Comparison of ENCODE assay signal across 9 mouse cellular contexts in genomic region chr11:4989187-4989586, GRCm38 (mm10). TPM values are rescaled to one million over a fixed set of nuclear protein-coding genes. Genes with fewer than 3 reads are reported as not detected.
A peak's percentile ranks its signal among the peaks of the same experiment; 100 is the strongest.
DNase-seq lines count a peak whose midpoint lies in the region; ATAC-seq and TF ChIP-seq lines count a peak whose summit lies in the region.
"Had no signal": no experiment of that assay in that cellular context is flagged by ENCODE, and none has a peak within 500 bp of the region (broad histone marks: within the 10 kb centered on the region; RNA-seq: fewer than 3 reads in every experiment).

No protein-coding gene starts in this region.

- H3K27ac ChIP-seq in gastrocnemius, adult 2 months: peak overlapping the region; percentile 90
- H3K27ac ChIP-seq in hindbrain, embryonic 14.5 days: no peak overlapping the region
- no peak overlapping the region for H3K27ac ChIP-seq in cerebellum, adult 2 months (ENCODE audit: insufficient read depth, low read length)
- H3K27ac ChIP-seq: embryonic facial prominence, embryonic 13.5 days had no signal

- TF ChIP-seq CTCF in gastrocnemius, adult 2 months (IDR thresholded peaks at IDR 0.05): no peak
- no peak for TF ChIP-seq CTCF in cerebellum, adult 2 months (IDR thresholded peaks at IDR 0.05; ENCODE audit: borderline replicate concordance, insufficient read depth, low read depth, low read length)

- no peaks in the 10 kb centered on the region for H3K27me3 ChIP-seq in hindbrain, embryonic 14.5 days (ENCODE audit: control insufficient read depth, insufficient read depth, low read length)
- no peaks in the 10 kb centered on the region for H3K27me3 ChIP-seq in cerebellum, adult 2 months (ENCODE audit: control insufficient read depth, insufficient read depth, low read length)
- H3K27me3 ChIP-seq: embryonic facial prominence, embryonic 13.5 days had no signal

- DNase-seq in gastrocnemius, adult 2 months: no peak
- no peak for DNase-seq in gastrocnemius, adult 18-20 months (ENCODE audit: low spot score)
- DNase-seq in lung, postnatal 36 days: peak; percentile 39
- DNase-seq in lung, postnatal 14 days: no peak
- no peak for DNase-seq in hindbrain, embryonic 14.5 days (ENCODE audit: low spot score)
- no peak for DNase-seq in cerebellum, adult 2 months
- no peak for DNase-seq in layer of hippocampus, adult 18-20 months (ENCODE audit: low spot score in 2 of 2)

- 90% methylated on average over 3 of the region's 3 CpGs for WGBS in hindbrain, embryonic 14.5 days
- WGBS in cerebellum, adult 2 months: 69% methylated on average over 3 of the region's 3 CpGs

- H3K9ac ChIP-seq in hindbrain, embryonic 14.5 days: no peak overlapping the region

- no peaks in the 10 kb centered on the region for H3K9me3 ChIP-seq in hindbrain, embryonic 14.5 days (ENCODE audit: control insufficient read depth, low read length)
- H3K9me3 ChIP-seq: embryonic facial prominence, embryonic 13.5 days had no signal

- peaks cover 10% of the 10 kb centered on the region for H3K4me1 ChIP-seq in hindbrain, embryonic 14.5 days (replicated peaks; ENCODE audit: control insufficient read depth, insufficient read depth, low read length)
- H3K4me1 ChIP-seq in cerebellum, adult 2 months (ENCODE audit: control insufficient read depth, insufficient read depth, low read length): peaks cover 21% of the 10 kb centered on the region

- ATAC-seq in megakaryocyte progenitor cell, adult 5-6 weeks (replicated peaks; ENCODE audit: poor library complexity): peak; percentile 45; the same call in 1 of the 2 replicates
- no peak for ATAC-seq in hindbrain, embryonic 14.5 days (ENCODE audit: low FRiP score)

- no peak overlapping the region for H3K4me2 ChIP-seq in hindbrain, embryonic 14.5 days (replicated peaks)
- H3K4me2 ChIP-seq: embryonic facial prominence, embryonic 13.5 days had no signal

- H3K4me3 ChIP-seq in gastrocnemius, adult 2 months: peak overlapping the region; percentile 74
- no peak overlapping the region for H3K4me3 ChIP-seq in hindbrain, embryonic 14.5 days (replicated peaks; ENCODE audit: low read length)
- H3K4me3 ChIP-seq in cerebellum, adult 2 months (replicated peaks; ENCODE audit: insufficient read depth, low read depth, low read length): no peak overlapping the region
- H3K4me3 ChIP-seq: embryonic facial prominence, embryonic 13.5 days had no signal

- H3K36me3 ChIP-seq in hindbrain, embryonic 14.5 days (replicated peaks; ENCODE audit: control insufficient read depth, insufficient read depth): 0 out of 2 replicates have a peak, but pooled peaks cover 12% of the 10 kb centered on the region

- intact Hi-C loops in gastrocnemius, adult 2 months (cut with DNase I): no loop called here

- no peak for TF ChIP-seq POLR2A in cerebellum, adult 2 months (IDR thresholded peaks at IDR 0.05; ENCODE audit: borderline replicate concordance, insufficient read depth, low read length)

RNA-seq across cellular contexts. Expression of gene Ap1b1, which starts 2.6 kb away (rescaled TPM):
- total RNA-seq in gastrocnemius, adult 2 months (2021): 10 to 100 TPM; 35.8 to 40.5 TPM
- total RNA-seq in gastrocnemius, adult 18-20 months (2021): 10 to 100 TPM; 41.3 to 48.7 TPM
- 29.3 and 36.5 TPM in 2 replicates for total RNA-seq in megakaryocyte progenitor cell, adult 5-6 weeks (2015)
- 39.2 and 41.6 TPM in 2 replicates for total RNA-seq in megakaryocyte progenitor cell, adult 5-6 weeks (2017)
- polyA plus RNA-seq in hindbrain, embryonic 14.5 days (2014; fragmentation: Nextera tagmentation; extraction: Ambion mirVana): 91.7 and 99.9 TPM in 2 replicates
- polyA plus RNA-seq in cerebellum, adult 2 months (2012; rRNA removed): 180 and 181 TPM in 2 replicates
- total RNA-seq in layer of hippocampus, adult 18-20 months (2021): 100 to 1,000 TPM; 155 TPM

RNA-seq across cellular contexts. Expression of gene Nefh, which starts 41.3 kb away (rescaled TPM):
- not detected for total RNA-seq in gastrocnemius, adult 2 months (2021)
- not detected for total RNA-seq in gastrocnemius, adult 18-20 months (2021)
- 4.6 and 8.0 TPM in 2 replicates for total RNA-seq in megakaryocyte progenitor cell, adult 5-6 weeks (2015)
- total RNA-seq in megakaryocyte progenitor cell, adult 5-6 weeks (2017): 3.5 and 6.0 TPM in 2 replicates
- polyA plus RNA-seq in hindbrain, embryonic 14.5 days (2014; fragmentation: Nextera tagmentation; extraction: Ambion mirVana): 11.8 and 17.9 TPM in 2 replicates
- polyA plus RNA-seq in cerebellum, adult 2 months (2012; rRNA removed): 197 and 273 TPM in 2 replicates
- 10 to 100 TPM; 43.1 to 44.6 TPM for total RNA-seq in layer of hippocampus, adult 18-20 months (2021)

Comparison
In these comparisons a context has a peak if more than half of its experiments do, and no peak if none do; other contexts are left out.
1. RNA of gene Nefh, which starts 41.3 kb away (total RNA-seq): 43.1 to 44.6 TPM in layer of hippocampus, adult 18-20 months; 3.5 to 8.0 TPM in megakaryocyte progenitor cell, adult 5-6 weeks, not detected in gastrocnemius, adult 2 months and not detected in gastrocnemius, adult 18-20 months; every median in the first group is over 4 times any median in the second.